Mouse (Mus musculus) brain, embryonic 14.5 days (tissue): Measurements from ENCODE around the gene Mgat4e.

ENCODE experiments used
- CTCF ChIP-seq: fragments of 200-500 bp; IDR thresholded peaks from 2 replicates; pipeline ENCODE4 v1.5.1; 2012; ENCODE audit warnings: inconsistent platforms, mild to moderate bottlenecking, moderate library complexity, borderline replicate concordance; ENCODE audit not compliant: insufficient read depth, insufficient read length; ENCODE audit errors: extremely low read depth
- POLR2A ChIP-seq: fragments of 200-500 bp; IDR thresholded peaks from 2 replicates; pipeline ENCODE4 v1.6.1; 2012; ENCODE audit warnings: mild to moderate bottlenecking, inconsistent platforms, borderline replicate concordance; ENCODE audit not compliant: poor library complexity, insufficient read depth, insufficient read length, severe bottlenecking; ENCODE audit errors: extremely low read depth

- no peak for TF ChIP-seq CTCF
- no peak for TF ChIP-seq POLR2A
Measured at GRCm38 (mm10) chr1:134510018-134510417, 39.5 kb downstream of the Mgat4e start.
